Mouse (Mus musculus) midbrain, embryonic 11.5 days (tissue): Measurements from ENCODE around the gene Tmc3. TPM values are rescaled to one million over a fixed set of nuclear protein-coding genes. Genes with fewer than 3 reads are reported as not detected.

ENCODE experiments used
- ATAC-seq: fragments of 200-750 bp; cut with Nextera tagmentation; 2 replicates; pipeline ENCODE4 v1.8.0; 2017; ENCODE audit warnings: moderate TSS enrichment, moderate library complexity; ENCODE audit not compliant: low FRiP score
- DNase-seq: peaks from one replicate; pipeline ENCODE4 v3.0.0; 2015; ENCODE audit warnings: low spot score; ENCODE audit errors: missing footprints
- H3K27ac ChIP-seq: fragments of 300-500 bp; sonication (generic); 2 replicates; pipeline ENCODE4 v1.5.1; 2014; ENCODE audit warnings: low read depth, low read length
- H3K27me3 ChIP-seq: fragments of 300-500 bp; sonication (generic); 2 replicates; pipeline ENCODE4 v1.6.1; 2014; ENCODE audit warnings: mild to moderate bottlenecking, low read length, moderate library complexity, mixed read lengths; ENCODE audit not compliant: control insufficient read depth, insufficient read depth
- H3K36me3 ChIP-seq: fragments of 300-500 bp; sonication (generic); 2 replicates; pipeline ENCODE4 v1.6.1; 2014; ENCODE audit warnings: mild to moderate bottlenecking, low read length, moderate library complexity, mixed read lengths; ENCODE audit not compliant: control insufficient read depth, insufficient read depth
- H3K4me1 ChIP-seq: fragments of 300-500 bp; sonication (generic); 2 replicates; pipeline ENCODE4 v1.6.1; 2014; ENCODE audit warnings: low read length; ENCODE audit not compliant: control insufficient read depth, insufficient read depth
- H3K4me2 ChIP-seq: fragments of 300-500 bp; sonication (generic); 2 replicates; pipeline ENCODE4 v1.6.1; 2014; ENCODE audit warnings: mild to moderate bottlenecking, moderate library complexity
- H3K4me3 ChIP-seq: fragments of 300-500 bp; sonication (generic); 2 replicates; pipeline ENCODE4 v1.5.1; 2014; ENCODE audit warnings: low read depth, low read length
- H3K9ac ChIP-seq: fragments of 300-500 bp; sonication (generic); 2 replicates; pipeline ENCODE4 v1.6.1; 2014; ENCODE audit warnings: low read length
- H3K9me3 ChIP-seq: fragments of 300-500 bp; sonication (generic); 2 replicates; pipeline ENCODE4 v1.6.1; 2016; ENCODE audit warnings: low read length; ENCODE audit not compliant: control insufficient read depth
- WGBS: fragments of 180-500 bp; shearing (Covaris S2); extraction: QIAGEN DNeasy Blood & Tissue Kit; methylation state at CpG from one replicate; pipeline ENCODE4 v1.1.7; 2014; 5-methylcytosine and 5-hydroxymethylcytosine counted together
- polyA plus RNA-seq: library from polyadenylated mRNA; unstranded; fragments of >200 nt; fragmentation: Nextera tagmentation; extraction: Ambion mirVana; gene quantifications from 2 replicates; pipeline ENCODE4 v1.2.1, GENCODE M21; 2014

The Tmc3 gene
- polyA plus RNA-seq, 1 experiment from 2014 or later: 0.72 TPM

DNA sequence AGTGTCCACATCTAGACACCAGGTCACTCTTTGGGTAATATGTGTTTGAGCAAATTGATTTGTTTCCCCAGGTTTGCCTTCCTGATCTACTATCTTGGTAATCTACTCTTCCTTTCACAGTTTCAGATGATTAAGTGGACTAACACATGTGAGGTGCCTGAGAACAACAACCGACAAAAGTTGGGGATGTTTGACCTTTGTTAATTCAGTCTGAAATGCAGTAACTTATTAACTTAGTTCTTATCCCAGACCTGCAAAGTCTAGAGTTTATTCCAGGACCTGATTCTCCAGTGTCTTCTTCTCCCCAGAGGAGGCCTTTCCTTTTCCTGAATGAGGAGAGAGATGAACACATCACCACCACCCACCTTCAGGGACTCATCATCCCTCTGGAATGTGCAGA is 27.2 kb downstream of the Tmc3 start:
- 94% methylated on average over 1 of the region's 1 CpGs for WGBS
- no peak overlapping the region for H3K4me2 ChIP-seq
- no peak for ATAC-seq

GRCm38 (mm10) chr7:83615272-83615671 is 30.5 kb downstream of the Tmc3 start:
- DNase-seq: no peak
- Histone ChIP-seq H3K27ac (no peak overlapping the region), H3K9ac (no peak overlapping the region), H3K36me3 (no peaks in the 10 kb centered on the region), H3K9me3 (no peaks in the 10 kb centered on the region), H3K4me3 (no peak overlapping the region), H3K4me2 (no peak overlapping the region), H3K27me3 (no peaks in the 10 kb centered on the region), H3K4me1 (no peaks in the 10 kb centered on the region)
- ATAC-seq: no peak
- WGBS: 92% methylated on average over 3 of the region's 3 CpGs

More for the DNA sequence above, 27.2 kb downstream of the Tmc3 start:
- no peaks in the 10 kb centered on the region for H3K9me3 ChIP-seq
- H3K4me1 ChIP-seq: no peaks in the 10 kb centered on the region
- no peak overlapping the region for H3K27ac ChIP-seq
- H3K36me3 ChIP-seq: no peaks in the 10 kb centered on the region
- DNase-seq: no peak
- no peak overlapping the region for H3K4me3 ChIP-seq
- no peaks in the 10 kb centered on the region for H3K27me3 ChIP-seq
- H3K9ac ChIP-seq: no peak overlapping the region

GRCm38 (mm10) chr7:83615815-83616214 is 31.1 kb downstream of the Tmc3 start:
- DNase-seq: no peak
- no peak overlapping the region for H3K4me2 ChIP-seq
- H3K27me3 ChIP-seq: no peaks in the 10 kb centered on the region
- no peaks in the 10 kb centered on the region for H3K9me3 ChIP-seq
- no peak overlapping the region for H3K4me3 ChIP-seq
- H3K27ac ChIP-seq: no peak overlapping the region
- ATAC-seq: no peak
- WGBS: 89% methylated on average over 8 of the region's 8 CpGs
- H3K36me3 ChIP-seq: no peaks in the 10 kb centered on the region
- no peaks in the 10 kb centered on the region for H3K4me1 ChIP-seq
- H3K9ac ChIP-seq: no peak overlapping the region

GRCm38 (mm10) chr7:83616268-83616667 is 31.5 kb downstream of the Tmc3 start:
- Histone ChIP-seq H3K9ac (no peak overlapping the region), H3K4me3 (no peak overlapping the region), H3K4me1 (no peaks in the 10 kb centered on the region), H3K27ac (no peak overlapping the region), H3K27me3 (no peaks in the 10 kb centered on the region), H3K36me3 (no peaks in the 10 kb centered on the region), H3K9me3 (no peaks in the 10 kb centered on the region), H3K4me2 (no peak overlapping the region)
- WGBS: 83% methylated on average over 3 of the region's 3 CpGs
- no peak for DNase-seq
- ATAC-seq: no peak

GRCm38 (mm10) chr7:83618709-83619108 is 34.0 kb downstream of the Tmc3 start:
- ATAC-seq (no peak), DNase-seq (no peak)
- Histone ChIP-seq H3K4me3 (no peak overlapping the region), H3K9ac (no peak overlapping the region), H3K4me1 (no peaks in the 10 kb centered on the region), H3K4me2 (no peak overlapping the region), H3K27me3 (no peaks in the 10 kb centered on the region), H3K9me3 (no peaks in the 10 kb centered on the region), H3K36me3 (no peaks in the 10 kb centered on the region), H3K27ac (no peak overlapping the region)
- WGBS: 88% methylated on average over 1 of the region's 1 CpGs

GRCm38 (mm10) chr7:83622582-83622981 is 37.9 kb downstream of the Tmc3 start:
- ATAC-seq (no peak), DNase-seq (no peak)
- Histone ChIP-seq H3K36me3 (no peaks in the 10 kb centered on the region), H3K9me3 (no peaks in the 10 kb centered on the region), H3K4me3 (no peak overlapping the region), H3K27ac (no peak overlapping the region), H3K4me1 (no peaks in the 10 kb centered on the region), H3K27me3 (no peaks in the 10 kb centered on the region), H3K4me2 (no peak overlapping the region), H3K9ac (no peak overlapping the region)
- 89% methylated on average over 6 of the region's 6 CpGs for WGBS

DNA sequence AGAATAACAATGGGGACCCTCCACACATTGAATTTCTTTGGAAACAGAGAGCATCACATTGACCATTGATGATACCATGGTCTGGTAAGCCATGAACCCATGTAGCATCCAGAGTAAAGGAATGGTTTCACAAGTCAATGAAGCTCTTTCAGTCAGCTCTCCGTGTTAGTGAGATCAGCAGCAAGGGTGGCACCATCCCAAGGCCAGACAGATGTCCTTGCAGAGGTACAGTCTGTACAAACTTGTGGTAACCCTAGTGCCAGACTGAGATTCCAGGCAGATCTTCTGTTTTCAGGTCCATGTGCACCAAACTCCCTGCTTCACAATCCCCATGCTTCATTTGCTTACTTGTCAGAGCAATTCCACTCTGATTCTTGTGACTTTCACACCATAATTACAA is 39.3 kb downstream of the Tmc3 start:
- no peaks in the 10 kb centered on the region for H3K9me3 ChIP-seq
- no peaks in the 10 kb centered on the region for H3K27me3 ChIP-seq
- H3K4me1 ChIP-seq: no peaks in the 10 kb centered on the region
- H3K27ac ChIP-seq: no peak overlapping the region
- no peak overlapping the region for H3K4me2 ChIP-seq
- no peaks in the 10 kb centered on the region for H3K36me3 ChIP-seq
- H3K4me3 ChIP-seq: no peak overlapping the region
- ATAC-seq: no peak
- WGBS: 84% methylated on average over 1 of the region's 1 CpGs
- no peak for DNase-seq
- no peak overlapping the region for H3K9ac ChIP-seq

GRCm38 (mm10) chr7:83626557-83627257 is 42.0 kb downstream of the Tmc3 start:
- Histone ChIP-seq H3K4me3 (no peak overlapping the region), H3K9me3 (no peaks in the 10 kb centered on the region), H3K36me3 (no peaks in the 10 kb centered on the region), H3K27me3 (no peaks in the 10 kb centered on the region), H3K9ac (no peak overlapping the region), H3K4me1 (no peaks in the 10 kb centered on the region; the same call in 1 of the 2 replicates), H3K27ac (no peak overlapping the region), H3K4me2 (no peak overlapping the region)
- no peak for ATAC-seq
- no peak for DNase-seq
- WGBS: 91% methylated on average over 8 of the region's 8 CpGs

DNA sequence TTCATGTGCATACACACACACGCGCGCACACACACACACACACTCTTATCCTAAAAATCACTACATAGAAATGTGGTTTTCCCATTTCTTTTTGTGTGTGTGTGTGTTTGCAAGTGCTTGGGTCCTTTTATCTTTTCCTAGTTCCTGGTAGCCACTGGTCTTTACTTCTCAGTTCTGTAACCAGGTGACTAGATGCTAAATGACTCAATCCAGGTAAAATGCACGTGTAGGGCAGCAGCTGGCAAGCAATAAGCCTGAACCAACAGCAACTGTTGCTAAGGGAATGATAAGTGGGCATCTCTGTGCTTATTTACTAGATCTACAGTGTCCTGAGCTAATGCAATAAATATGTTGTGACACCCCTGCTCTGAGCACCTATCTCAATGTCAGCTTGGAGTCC is 42.6 kb downstream of the Tmc3 start:
- no peak overlapping the region for H3K4me2 ChIP-seq
- H3K9ac ChIP-seq: no peak overlapping the region
- DNase-seq (no peak), ATAC-seq (no peak)
- no peaks in the 10 kb centered on the region for H3K27me3 ChIP-seq
- no peak overlapping the region for H3K27ac ChIP-seq
- no peaks in the 10 kb centered on the region for H3K36me3 ChIP-seq
- H3K4me1 ChIP-seq: peaks cover under 1% of the 10 kb centered on the region; the same call in 1 of the 2 replicates
- H3K9me3 ChIP-seq: no peaks in the 10 kb centered on the region
- H3K4me3 ChIP-seq: no peak overlapping the region
- 89% methylated on average over 4 of the region's 4 CpGs for WGBS
